Mouse (Mus musculus) gastrocnemius, adult 8-10 months (tissue): ENCODE measurements around the gene Akap7. TPM values are rescaled to one million over a fixed set of nuclear protein-coding genes. Genes with fewer than 3 reads are reported as not detected.

Experiments used
- DNase-seq, 2 experiments: peaks; one replicate each; pipeline ENCODE4 v3.0.0; 2022; ENCODE audit warnings: low spot score in 2 of 2
- total RNA-seq, 4 experiments: library from RNA; stranded (reverse); gene quantifications; 2 replicates each; pipeline ENCODE4 v1.2.4; 2022

The Akap7 gene
- total RNA-seq, 4 experiments from 2014 or later, result 12.8 to 19.5 (median 16.1) TPM

- DNase-seq, result no peak
These were observed 167.4 kb downstream of the Akap7 start for GRCm38 (mm10) chr10:25140155-25140755.

- DNase-seq, result no peak
These were observed 174.1 kb downstream of the Akap7 start for GRCm38 (mm10) chr10:25133581-25133980.

GRCm38 (mm10) chr10:25128455-25128863 lies 179.2 kb downstream of the Akap7 start:
- peak; percentile 4 to 27 for DNase-seq

GRCm38 (mm10) chr10:25126035-25126434 lies 181.6 kb downstream of the Akap7 start:
- no peak for DNase-seq

- DNase-seq, result no peak
These were observed 186.7 kb downstream of the Akap7 start for GRCm38 (mm10) chr10:25120871-25121554.

Other genes starting within 250 kb of the Akap7 start
- gene Epb41l2, start 51.9 kb upstream of the Akap7 start, total RNA-seq, result 10 to 100 TPM; 15.7 to 26.6 (median 22.7) TPM
- gene Smlr1, start 228.4 kb upstream of the Akap7 start, total RNA-seq, result not detected